Mouse (Mus musculus): ENCODE measurements around the gene Sucla2. TPM values are rescaled to one million over a fixed set of nuclear protein-coding genes. Genes with fewer than 3 reads are reported as not detected.

Sucla2 gene
- 106 and 122 TPM in 2 replicates for polyA plus RNA-seq (2015; fragmentation: Nextera tagmentation; extraction: Ambion mirVana)

DNA sequence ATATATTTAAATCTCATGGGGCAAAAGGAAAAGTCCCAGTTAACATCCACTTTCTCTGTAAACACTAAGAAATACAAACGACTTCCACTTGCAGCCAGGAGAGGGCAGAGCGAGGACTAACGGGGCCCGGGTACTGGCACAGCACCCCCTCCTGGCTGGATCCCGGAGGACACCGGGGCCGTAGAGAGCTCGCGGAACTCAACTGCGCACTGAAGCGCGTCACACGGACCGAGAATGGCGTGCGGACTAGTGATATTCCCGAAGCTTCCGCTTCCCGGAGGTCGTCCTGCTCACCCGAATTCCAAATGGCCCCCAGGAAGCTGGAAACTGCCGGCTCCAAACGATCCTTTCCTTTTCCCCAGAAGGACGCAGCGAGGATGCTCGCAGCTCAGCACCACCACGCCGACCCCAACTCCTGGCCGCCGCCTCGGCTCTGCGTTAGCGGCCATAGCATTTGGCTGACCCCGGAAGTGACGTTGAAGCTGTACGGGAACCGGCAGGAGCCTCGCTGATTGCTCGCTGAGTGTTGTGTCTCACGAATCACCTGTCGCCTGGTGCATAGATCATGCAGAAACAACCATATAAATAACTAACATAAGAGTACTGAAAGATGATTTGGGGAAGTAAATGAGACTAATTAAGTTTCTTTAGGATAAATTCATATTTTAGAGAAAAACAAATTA, at the start of gene Sucla2:
Gene Sucla2, plus strand, starts transcription at position 554 of the 683 bp plus-strand sequence.
- peak within 1 kb of the TSS; percentile 80 for H3K9ac ChIP-seq (ENCODE audit: low read length)

DNA sequence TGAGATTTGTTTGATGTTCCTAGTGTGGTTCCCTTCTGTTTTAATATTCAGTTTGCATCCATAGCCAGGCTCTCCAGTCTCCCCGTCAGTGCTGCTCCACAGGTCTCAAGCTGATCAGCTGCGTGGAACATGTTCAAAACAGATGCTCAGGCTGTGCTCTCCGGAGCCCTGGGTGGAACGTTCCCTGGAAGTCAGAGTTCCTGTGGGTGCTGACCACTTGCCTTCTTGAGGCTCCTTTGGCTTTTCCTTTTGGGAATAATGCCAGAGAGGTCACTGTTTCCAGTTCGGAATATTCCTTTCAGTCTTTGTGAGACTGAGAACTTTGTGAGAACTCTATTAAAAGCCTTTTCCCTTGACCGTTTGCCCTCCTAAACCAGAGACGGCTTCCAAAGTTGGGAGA, 49.6 kb upstream of the Sucla2 start:
- 63% methylated on average over 7 of the region's 7 CpGs for WGBS
- peaks cover 11% of the 10 kb centered on the region for H3K4me1 ChIP-seq (ENCODE audit: control insufficient read depth, insufficient read depth, low read length)
- no peak overlapping the region for H3K27ac ChIP-seq (ENCODE audit: low read length)
- H3K9ac ChIP-seq (ENCODE audit: low read length), result no peak overlapping the region
- ATAC-seq (ENCODE audit: insufficient read depth, low FRiP score), result no peak
- H3K4me2 ChIP-seq (ENCODE audit: low read depth, low read length), result no peak overlapping the region
- H3K9me3 ChIP-seq (replicated peaks; ENCODE audit: control insufficient read depth, low read length), result no peaks in the 10 kb centered on the region
- H3K36me3 ChIP-seq (ENCODE audit: control insufficient read depth, insufficient read depth, low read length), result no peaks in the 10 kb centered on the region
- H3K4me3 ChIP-seq (replicated peaks; ENCODE audit: low read length), result no peak overlapping the region
- H3K27me3 ChIP-seq (ENCODE audit: control insufficient read depth, insufficient read depth, low read length), result no peaks in the 10 kb centered on the region

More for the DNA sequence above, at the start of gene Sucla2:
- ATAC-seq (ENCODE audit: insufficient read depth, low FRiP score), result peak; percentile 99
- H3K27ac ChIP-seq (ENCODE audit: low read length), result peak within 1 kb of the TSS; percentile 87
- H3K4me1 ChIP-seq (ENCODE audit: control insufficient read depth, insufficient read depth, low read length), result no peaks in the 10 kb centered on the region
- H3K4me3 ChIP-seq (replicated peaks; ENCODE audit: low read length), result peak within 1 kb of the TSS; percentile 57
- no peaks in the 10 kb centered on the region for H3K27me3 ChIP-seq (ENCODE audit: control insufficient read depth, insufficient read depth, low read length)
- under 1% methylated on average over 39 of the region's 41 CpGs for WGBS
- no peaks in the 10 kb centered on the region for H3K36me3 ChIP-seq (ENCODE audit: control insufficient read depth, insufficient read depth, low read length)
- H3K4me2 ChIP-seq (ENCODE audit: low read depth, low read length), result peak within 1 kb of the TSS; percentile 52
- no peaks in the 10 kb centered on the region for H3K9me3 ChIP-seq (replicated peaks; ENCODE audit: control insufficient read depth, low read length)

DNA sequence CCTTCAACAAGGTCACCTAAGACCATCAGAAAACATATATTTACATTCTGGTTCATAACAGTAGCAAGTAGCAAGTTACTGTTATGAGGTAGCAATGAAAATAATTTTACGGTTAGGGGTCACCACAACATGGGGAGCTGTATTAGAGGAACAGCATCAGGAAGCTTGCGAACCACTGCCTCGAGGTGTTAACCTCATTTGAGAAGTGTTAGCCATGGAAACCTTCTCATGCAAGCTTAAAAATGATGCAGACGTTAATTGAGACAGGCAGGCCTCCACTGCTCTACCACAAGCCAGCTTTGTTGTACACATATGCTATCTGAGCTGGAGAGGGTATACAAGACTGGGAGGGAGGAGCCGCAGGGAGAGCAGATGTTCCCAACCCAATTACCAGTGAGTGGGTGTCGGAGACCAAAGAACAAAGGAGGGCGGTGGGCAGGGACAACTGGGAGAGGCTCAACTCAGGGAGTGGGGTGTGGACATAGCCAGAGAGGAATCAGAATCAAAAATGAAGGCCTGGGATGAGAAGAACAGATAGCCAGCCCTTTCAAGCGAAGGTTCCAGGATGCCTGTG, 48.7 kb upstream of the Sucla2 start:
- H3K4me1 ChIP-seq (ENCODE audit: control insufficient read depth, insufficient read depth, low read length), result peaks cover 11% of the 10 kb centered on the region
- no peaks in the 10 kb centered on the region for H3K9me3 ChIP-seq (replicated peaks; ENCODE audit: control insufficient read depth, low read length)
- H3K27ac ChIP-seq (ENCODE audit: low read length), result no peak overlapping the region
- H3K27me3 ChIP-seq (ENCODE audit: control insufficient read depth, insufficient read depth, low read length), result no peaks in the 10 kb centered on the region
- no peak overlapping the region for H3K9ac ChIP-seq (ENCODE audit: low read length)
- ATAC-seq (ENCODE audit: insufficient read depth, low FRiP score), result no peak
- WGBS, result 79% methylated on average over 8 of the region's 8 CpGs
- no peak overlapping the region for H3K4me2 ChIP-seq (ENCODE audit: low read depth, low read length)
- H3K4me3 ChIP-seq (replicated peaks; ENCODE audit: low read length), result no peak overlapping the region
- H3K36me3 ChIP-seq (ENCODE audit: control insufficient read depth, insufficient read depth, low read length), result no peaks in the 10 kb centered on the region

DNA sequence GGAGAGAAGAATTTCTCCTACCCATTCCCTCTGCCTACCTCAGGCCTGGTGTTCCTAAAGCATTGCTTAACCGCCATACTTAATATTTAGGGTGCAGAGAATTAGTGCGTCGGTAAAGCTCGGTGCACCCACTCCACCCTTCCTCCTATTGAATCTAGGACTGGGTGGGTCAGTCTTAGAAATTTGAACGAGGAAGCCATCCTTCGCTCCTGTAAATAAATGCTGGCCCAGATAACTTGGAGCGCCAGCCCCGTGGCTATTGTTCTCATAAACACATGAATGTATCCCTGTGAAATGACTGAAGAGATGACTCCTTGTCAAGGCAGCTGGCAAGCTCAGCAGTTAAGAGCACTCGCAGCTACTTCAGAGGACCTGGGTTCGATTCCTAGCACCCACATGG, 48.0 kb upstream of the Sucla2 start:
- Histone ChIP-seq H3K27ac (ENCODE audit: low read length) (no peak overlapping the region), H3K4me1 (ENCODE audit: control insufficient read depth, insufficient read depth, low read length) (peaks cover 11% of the 10 kb centered on the region), H3K36me3 (ENCODE audit: control insufficient read depth, insufficient read depth, low read length) (no peaks in the 10 kb centered on the region), H3K4me2 (ENCODE audit: low read depth, low read length) (no peak overlapping the region), H3K4me3 (replicated peaks; ENCODE audit: low read length) (no peak overlapping the region), H3K9ac (ENCODE audit: low read length) (no peak overlapping the region), H3K27me3 (ENCODE audit: control insufficient read depth, insufficient read depth, low read length) (no peaks in the 10 kb centered on the region), H3K9me3 (replicated peaks; ENCODE audit: control insufficient read depth, low read length) (no peaks in the 10 kb centered on the region)
- ATAC-seq (ENCODE audit: insufficient read depth, low FRiP score), result no peak
- 84% methylated on average over 10 of the region's 10 CpGs for WGBS

DNA sequence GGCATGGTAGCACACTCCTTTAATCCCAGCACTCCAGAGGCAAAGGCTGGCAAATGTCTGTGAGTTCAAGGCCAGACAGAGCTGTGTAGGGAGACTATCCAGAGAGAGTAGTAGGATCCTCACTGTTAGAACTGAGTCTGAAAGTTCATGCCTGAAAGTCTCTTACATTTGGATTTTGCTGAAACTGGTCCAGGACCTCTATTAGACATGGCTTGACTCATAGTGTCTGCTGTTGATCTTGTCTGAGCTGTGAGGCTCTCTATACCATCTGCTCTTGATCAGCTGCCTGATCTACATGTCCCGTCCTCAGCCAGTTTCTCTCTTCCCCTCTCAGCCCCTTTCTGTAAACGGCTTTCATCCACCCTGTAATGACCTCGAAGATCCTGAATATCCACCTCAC, 46.8 kb upstream of the Sucla2 start:
- Histone ChIP-seq H3K9ac (ENCODE audit: low read length) (no peak overlapping the region), H3K4me2 (ENCODE audit: low read depth, low read length) (no peak overlapping the region), H3K27ac (ENCODE audit: low read length) (no peak overlapping the region), H3K9me3 (replicated peaks; ENCODE audit: control insufficient read depth, low read length) (no peaks in the 10 kb centered on the region), H3K4me1 (ENCODE audit: control insufficient read depth, insufficient read depth, low read length) (peaks cover 11% of the 10 kb centered on the region), H3K36me3 (ENCODE audit: control insufficient read depth, insufficient read depth, low read length) (no peaks in the 10 kb centered on the region), H3K4me3 (replicated peaks; ENCODE audit: low read length) (no peak overlapping the region), H3K27me3 (ENCODE audit: control insufficient read depth, insufficient read depth, low read length) (no peaks in the 10 kb centered on the region)
- ATAC-seq (ENCODE audit: insufficient read depth, low FRiP score), result no peak
- 69% methylated on average over 3 of the region's 3 CpGs for WGBS

DNA sequence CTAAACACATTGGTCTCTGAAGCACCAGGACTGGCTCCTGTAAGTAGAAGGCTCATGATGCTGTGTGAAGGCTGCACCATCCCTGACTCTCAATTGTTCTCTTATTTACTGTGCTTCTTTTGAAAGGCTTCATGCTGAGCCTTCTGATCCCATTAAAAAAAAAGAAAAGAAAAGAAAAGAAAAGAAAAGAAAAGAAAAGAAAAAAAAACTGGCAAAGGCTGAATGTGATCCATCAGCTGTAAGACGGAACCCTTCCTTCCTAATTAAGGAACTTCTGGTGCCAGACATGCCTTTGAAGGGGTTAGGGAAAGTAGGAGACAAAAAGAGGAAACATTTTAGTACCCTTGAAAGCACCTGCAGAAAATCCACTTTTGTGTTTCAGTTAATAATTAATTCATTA, 45.3 kb upstream of the Sucla2 start:
- no peak overlapping the region for H3K4me2 ChIP-seq (ENCODE audit: low read depth, low read length)
- ATAC-seq (ENCODE audit: insufficient read depth, low FRiP score), result no peak
- H3K27me3 ChIP-seq (ENCODE audit: control insufficient read depth, insufficient read depth, low read length), result no peaks in the 10 kb centered on the region
- H3K27ac ChIP-seq (ENCODE audit: low read length), result no peak overlapping the region
- H3K4me3 ChIP-seq (replicated peaks; ENCODE audit: low read length), result no peak overlapping the region
- 51% methylated on average over 1 of the region's 1 CpGs for WGBS
- H3K9me3 ChIP-seq (replicated peaks; ENCODE audit: control insufficient read depth, low read length), result no peaks in the 10 kb centered on the region
- H3K4me1 ChIP-seq (ENCODE audit: control insufficient read depth, insufficient read depth, low read length), result peaks cover 3% of the 10 kb centered on the region; the same call in 1 of the 2 replicates
- H3K9ac ChIP-seq (ENCODE audit: low read length), result no peak overlapping the region
- H3K36me3 ChIP-seq (ENCODE audit: control insufficient read depth, insufficient read depth, low read length), result no peaks in the 10 kb centered on the region

DNA sequence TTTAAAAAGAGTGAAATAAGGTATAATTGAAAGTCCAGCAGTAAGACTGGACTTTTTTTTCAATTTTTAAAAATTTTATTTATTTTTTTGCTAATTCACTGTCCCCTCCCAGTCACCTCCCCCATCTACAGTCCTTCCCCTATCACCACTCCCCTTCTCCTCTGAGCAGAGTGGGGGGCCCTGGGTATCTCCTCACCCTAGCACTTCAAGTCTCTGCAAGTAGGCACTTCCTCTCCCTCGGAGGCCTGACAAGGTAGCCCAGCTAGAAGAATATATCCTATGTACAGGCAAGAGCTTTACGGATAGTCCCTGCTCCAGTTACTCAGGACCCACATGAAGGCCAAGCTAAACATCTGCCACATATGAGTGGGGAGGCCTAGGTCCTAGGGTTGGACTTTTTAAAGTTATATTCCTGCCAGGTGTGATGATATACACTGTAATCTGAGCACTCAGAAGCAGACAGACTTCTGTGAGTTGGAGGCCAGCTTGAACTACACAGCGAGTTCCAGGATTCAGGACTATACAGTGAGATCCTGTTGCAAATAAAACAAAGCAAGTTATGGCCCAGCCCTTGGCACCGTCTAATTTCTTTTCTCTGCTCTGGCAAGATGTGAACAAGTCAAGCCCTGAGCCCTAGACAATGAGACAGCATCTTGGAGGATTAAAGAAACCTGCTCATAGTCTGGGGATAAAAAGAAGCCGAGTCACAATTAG, 41.4 kb upstream of the Sucla2 start:
- 64% methylated on average over 5 of the region's 5 CpGs for WGBS
- Histone ChIP-seq H3K9ac (ENCODE audit: low read length) (no peak overlapping the region), H3K4me2 (ENCODE audit: low read depth, low read length) (no peak overlapping the region), H3K27ac (ENCODE audit: low read length) (peak overlapping the region; percentile 62), H3K9me3 (replicated peaks; ENCODE audit: control insufficient read depth, low read length) (no peaks in the 10 kb centered on the region), H3K36me3 (ENCODE audit: control insufficient read depth, insufficient read depth, low read length) (no peaks in the 10 kb centered on the region), H3K4me3 (replicated peaks; ENCODE audit: low read length) (no peak overlapping the region), H3K27me3 (ENCODE audit: control insufficient read depth, insufficient read depth, low read length) (no peaks in the 10 kb centered on the region), H3K4me1 (ENCODE audit: control insufficient read depth, insufficient read depth, low read length) (no peaks in the 10 kb centered on the region)
- no peak for ATAC-seq (ENCODE audit: insufficient read depth, low FRiP score)

DNA sequence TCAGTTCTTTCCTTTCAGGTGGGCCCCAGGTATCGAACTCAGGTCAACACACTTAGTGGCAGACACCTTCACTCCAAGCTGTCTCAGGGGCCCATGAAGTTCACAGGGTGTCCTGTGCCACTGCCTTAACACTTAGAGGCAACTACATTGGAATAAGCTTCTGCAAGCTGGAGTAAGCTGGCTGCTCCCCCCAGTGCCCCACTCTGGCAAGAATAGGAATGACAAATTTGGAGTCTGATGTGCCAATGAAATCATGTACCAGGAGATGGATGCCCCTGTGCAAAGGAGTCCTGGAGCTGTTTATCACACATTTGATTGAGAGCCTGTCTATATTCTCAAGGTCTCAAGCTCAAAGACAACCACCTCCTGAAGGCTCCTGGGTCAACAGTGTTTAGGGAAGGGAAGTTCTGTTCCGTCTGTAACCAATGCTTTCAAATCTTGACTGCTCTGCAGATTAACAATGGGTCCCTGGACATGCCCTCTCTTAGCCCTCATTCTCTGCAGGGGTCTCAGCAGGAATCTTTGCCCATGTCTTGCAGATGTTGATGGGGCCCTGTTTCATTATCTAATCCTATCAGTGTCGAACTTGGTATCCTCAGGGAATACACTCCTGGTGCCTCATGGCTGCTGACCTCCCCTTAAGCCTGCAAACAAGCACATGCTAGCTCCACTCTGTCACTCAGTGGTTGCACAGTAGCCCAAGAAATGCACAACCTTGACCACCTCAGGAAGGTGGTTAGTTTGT, 40.6 kb upstream of the Sucla2 start:
- no peak for ATAC-seq (ENCODE audit: insufficient read depth, low FRiP score)
- WGBS, result 72% methylated on average over 3 of the region's 3 CpGs
- Histone ChIP-seq H3K4me2 (ENCODE audit: low read depth, low read length) (no peak overlapping the region), H3K4me3 (replicated peaks; ENCODE audit: low read length) (no peak overlapping the region), H3K4me1 (ENCODE audit: control insufficient read depth, insufficient read depth, low read length) (no peaks in the 10 kb centered on the region), H3K9me3 (replicated peaks; ENCODE audit: control insufficient read depth, low read length) (no peaks in the 10 kb centered on the region), H3K27me3 (ENCODE audit: control insufficient read depth, insufficient read depth, low read length) (no peaks in the 10 kb centered on the region), H3K36me3 (ENCODE audit: control insufficient read depth, insufficient read depth, low read length) (no peaks in the 10 kb centered on the region), H3K27ac (ENCODE audit: low read length) (no peak overlapping the region), H3K9ac (ENCODE audit: low read length) (no peak overlapping the region)

Data from stomach, embryonic 16.5 days (tissue).